Mouse (Mus musculus): ENCODE measurements around the gene Bglap. TPM values are rescaled to one million over a fixed set of nuclear protein-coding genes. Genes with fewer than 3 reads are reported as not detected.
"Not testable (repeated sequence)": the region's sequence is repeated elsewhere in the genome, so short reads cannot be mapped to it uniquely, and the experiment has no call there.

Gene Bglap
- polyA plus RNA-seq, 1 experiment from 2014 or later: not detected

DNA sequence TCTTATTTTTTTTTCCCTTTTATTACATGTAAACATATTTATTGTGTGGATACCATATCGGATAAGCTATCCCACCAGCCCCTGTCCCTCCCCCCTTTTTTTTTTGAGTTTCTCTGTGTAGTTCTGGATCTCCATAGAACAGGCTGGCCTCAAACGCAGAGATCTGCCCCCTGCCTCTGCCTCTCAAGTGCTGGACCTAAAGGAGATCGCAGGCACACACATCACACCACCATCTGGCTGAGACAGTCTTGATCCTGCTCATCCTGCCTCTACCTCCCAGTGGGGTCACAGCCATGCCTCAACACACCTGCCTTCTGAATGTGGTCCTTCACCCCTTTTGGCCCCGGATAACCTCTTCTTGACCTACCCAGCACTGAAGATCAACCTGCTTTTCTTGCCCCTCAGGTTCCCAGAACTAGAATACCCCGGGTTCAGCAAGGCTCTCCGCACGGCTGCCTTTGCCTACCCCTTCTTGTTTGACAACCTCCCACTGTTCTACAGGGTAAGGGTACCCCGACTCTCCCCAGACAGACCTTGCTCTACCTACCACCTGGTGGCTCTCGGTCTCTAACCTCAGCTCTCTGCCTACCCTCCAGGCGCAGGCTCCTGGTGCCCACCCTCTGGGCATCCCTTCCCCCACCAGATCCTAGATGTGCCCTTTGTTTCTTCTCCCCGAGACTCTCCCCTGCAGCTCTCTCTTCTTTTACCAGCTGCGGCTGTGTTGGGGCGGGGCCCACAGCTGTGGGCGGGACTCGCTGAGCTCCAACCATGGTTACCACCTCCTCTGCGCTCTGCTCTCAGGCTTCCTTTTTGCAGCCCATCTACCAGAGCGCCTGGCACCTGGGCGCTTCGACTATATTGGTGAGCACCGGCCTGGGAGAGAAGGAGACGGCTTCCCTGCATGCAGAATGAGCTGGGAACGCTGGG, 2.6 kb downstream of the Bglap start:
- Histone ChIP-seq H3K9ac (peak overlapping the region; percentile 45; the same call in 1 of the 2 replicates), H3K27ac (peak overlapping the region; percentile 79), H3K4me3 (peak overlapping the region; percentile 22), H3K4me2 (replicated peaks) (peak overlapping the region; percentile 47)
- H3K27me3 ChIP-seq; H3K9me3 ChIP-seq (replicated peaks); H3K36me3 ChIP-seq; H3K4me1 ChIP-seq: not testable (repeated sequence)
- WGBS: 6% methylated on average over 19 of the region's 22 CpGs
- peak; percentile 92 for ATAC-seq (ENCODE audit: low FRiP score)

DNA sequence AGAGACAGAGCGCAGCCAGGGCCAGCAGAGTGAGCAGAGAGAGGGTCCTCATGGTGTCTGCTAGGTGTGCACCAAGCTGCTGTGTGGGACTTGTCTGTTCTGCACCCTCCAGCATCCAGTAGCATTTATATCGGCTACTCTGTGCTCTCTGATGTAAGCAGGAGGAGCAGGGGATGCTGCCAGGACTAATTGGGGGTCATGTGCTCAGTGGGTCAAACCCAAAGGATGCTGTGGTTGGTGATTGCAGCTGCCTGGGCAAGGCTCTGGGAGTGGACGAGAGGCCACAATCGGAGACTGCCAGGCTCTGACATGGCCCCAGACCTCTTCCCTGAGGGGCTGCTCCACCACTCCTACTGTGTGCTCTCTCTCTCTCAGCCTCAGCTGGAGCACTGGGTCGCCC, 5.7 kb downstream of the Bglap start, which contains the start of gene Bglap2:
Bglap2 (minus strand) TSS at position 101 of the 400 bp plus-strand sequence.
- H3K36me3 ChIP-seq: not testable (repeated sequence)

GRCm38 (mm10) chr3:88376644-88377043, 7.6 kb downstream of the Bglap start:
- not testable (repeated sequence) for H3K36me3 ChIP-seq; H3K4me3 ChIP-seq; H3K9me3 ChIP-seq (replicated peaks); H3K9ac ChIP-seq; H3K27me3 ChIP-seq; H3K4me1 ChIP-seq
- WGBS: 24% methylated on average over 5 of the region's 7 CpGs
- Histone ChIP-seq H3K27ac (peak overlapping the region; percentile 66), H3K4me2 (replicated peaks) (peak overlapping the region; percentile 37; the same call in 1 of the 2 replicates)
- ATAC-seq (ENCODE audit: low FRiP score): peak; percentile 51

More for the DNA sequence above, 5.7 kb downstream of the Bglap start, which contains the start of gene Bglap2:
- not testable (repeated sequence) for H3K9me3 ChIP-seq (replicated peaks); H3K4me3 ChIP-seq; ATAC-seq (ENCODE audit: low FRiP score); H3K27ac ChIP-seq; H3K4me1 ChIP-seq; H3K27me3 ChIP-seq; H3K9ac ChIP-seq; H3K4me2 ChIP-seq (replicated peaks)
- 84% methylated on average over 5 of the region's 5 CpGs for WGBS

- H3K4me3 ChIP-seq; H3K9me3 ChIP-seq (replicated peaks); H3K27me3 ChIP-seq; H3K36me3 ChIP-seq; H3K4me1 ChIP-seq: not testable (repeated sequence)
- Histone ChIP-seq H3K9ac (peak overlapping the region; percentile 27; the same call in 1 of the 2 replicates), H3K27ac (peak overlapping the region; percentile 66), H3K4me2 (replicated peaks) (peak overlapping the region; percentile 37)
- 10% methylated on average over 18 of the region's 19 CpGs for WGBS
- ATAC-seq (ENCODE audit: low FRiP score): peak; percentile 89
These were observed 8.3 kb downstream of the Bglap start for GRCm38 (mm10) chr3:88375750-88376626.

- not testable (repeated sequence) for H3K27ac ChIP-seq; H3K4me2 ChIP-seq (replicated peaks); H3K9ac ChIP-seq; H3K27me3 ChIP-seq; ATAC-seq (ENCODE audit: low FRiP score); H3K4me3 ChIP-seq; H3K9me3 ChIP-seq (replicated peaks); H3K4me1 ChIP-seq; H3K36me3 ChIP-seq
- WGBS: 90% methylated on average over 9 of the region's 9 CpGs
These were observed 11.6 kb downstream of the Bglap start, which contains the start of gene Bglap3 for GRCm38 (mm10) chr3:88372643-88373042. Gene Bglap3, minus strand, starts transcription at chr3:88372743.

DNA sequence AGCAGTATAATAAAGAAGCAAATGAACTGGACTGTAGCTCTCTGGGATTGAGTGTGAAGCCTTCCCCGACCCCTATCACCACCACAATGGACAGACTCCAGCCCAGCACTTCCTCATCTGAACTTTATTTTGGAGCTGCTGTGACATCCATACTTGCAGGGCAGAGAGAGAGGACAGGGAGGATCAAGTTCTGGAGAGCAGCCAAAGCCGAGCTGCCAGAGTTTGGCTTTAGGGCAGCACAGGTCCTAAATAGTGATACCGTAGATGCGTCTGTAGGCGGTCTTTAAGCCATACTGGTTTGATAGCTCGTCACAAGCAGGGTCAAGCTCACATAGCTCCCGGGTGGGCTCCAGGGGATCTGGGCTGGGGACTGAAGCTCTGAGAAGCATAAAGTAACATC, 15.8 kb downstream of the Bglap start:
- H3K4me1 ChIP-seq: peaks cover 15% of the 10 kb centered on the region
- not testable (repeated sequence) for H3K9ac ChIP-seq; ATAC-seq (ENCODE audit: low FRiP score); H3K4me3 ChIP-seq; H3K36me3 ChIP-seq; H3K4me2 ChIP-seq (replicated peaks); H3K27ac ChIP-seq; H3K9me3 ChIP-seq (replicated peaks)
- peaks cover 22% of the 10 kb centered on the region for H3K27me3 ChIP-seq
- 84% methylated on average over 7 of the region's 7 CpGs for WGBS

DNA sequence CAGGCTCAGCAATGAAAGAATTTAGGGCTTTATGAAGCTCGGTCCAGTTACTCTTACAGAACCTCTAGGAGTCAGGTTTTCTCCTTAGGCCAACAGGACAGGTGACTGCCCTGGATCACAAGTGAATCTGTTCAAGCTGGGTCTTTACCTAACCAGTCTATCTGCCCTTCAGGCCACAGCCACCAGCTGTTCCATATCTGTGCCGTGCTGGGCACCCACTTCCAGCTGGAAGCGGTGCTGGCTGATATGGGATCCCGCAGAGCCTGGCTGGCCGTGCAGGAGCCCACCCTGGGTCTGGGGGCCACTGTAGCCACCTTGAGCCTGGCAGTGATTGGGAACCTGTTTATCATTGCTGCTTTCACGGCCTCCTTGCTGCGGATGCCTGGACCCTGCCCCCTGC, 16.7 kb downstream of the Bglap start:
- not testable (repeated sequence) for H3K9me3 ChIP-seq (replicated peaks); H3K36me3 ChIP-seq; H3K4me3 ChIP-seq; H3K27ac ChIP-seq; H3K4me2 ChIP-seq (replicated peaks); H3K9ac ChIP-seq
- peak; percentile 47; the same call in 1 of the 2 replicates for ATAC-seq (ENCODE audit: low FRiP score)
- Histone ChIP-seq H3K27me3 (peaks cover 22% of the 10 kb centered on the region), H3K4me1 (peaks cover 15% of the 10 kb centered on the region)
- 47% methylated on average over 4 of the region's 7 CpGs for WGBS

GRCm38 (mm10) chr3:88366830-88367428, 17.3 kb downstream of the Bglap start:
- ATAC-seq (ENCODE audit: low FRiP score): peak; percentile 90

GRCm38 (mm10) chr3:88365705-88366361, 18.4 kb downstream of the Bglap start:
- ATAC-seq (ENCODE audit: low FRiP score): no peak
- Histone ChIP-seq H3K4me2 (replicated peaks) (peak overlapping the region; percentile 14), H3K27ac (no peak overlapping the region), H3K36me3 (peaks cover 23% of the 10 kb centered on the region), H3K27me3 (peaks cover 22% of the 10 kb centered on the region), H3K4me1 (peaks cover 15% of the 10 kb centered on the region), H3K4me3 (no peak overlapping the region), H3K9ac (no peak overlapping the region), H3K9me3 (replicated peaks) (peaks cover 8% of the 10 kb centered on the region)
- WGBS: 42% methylated on average over 34 of the region's 34 CpGs

More at GRCm38 (mm10) chr3:88366830-88367428, 17.3 kb downstream of the Bglap start:
- not testable (repeated sequence) for H3K9ac ChIP-seq; H3K9me3 ChIP-seq (replicated peaks)
- H3K4me2 ChIP-seq (replicated peaks): peak overlapping the region; percentile 47
- peak overlapping the region; percentile 72 for H3K27ac ChIP-seq
- H3K27me3 ChIP-seq: peaks cover 22% of the 10 kb centered on the region
- H3K4me3 ChIP-seq: peak overlapping the region; percentile 24
- 1% methylated on average over 20 of the region's 22 CpGs for WGBS
- peaks cover 12% of the 10 kb centered on the region for H3K36me3 ChIP-seq
- peaks cover 15% of the 10 kb centered on the region for H3K4me1 ChIP-seq

- no peak within 1 kb of the TSS for H3K9ac ChIP-seq
- H3K4me2 ChIP-seq (replicated peaks): peak within 1 kb of the TSS; percentile 22
- WGBS: 2% methylated on average over 16 of the region's 16 CpGs
- H3K27ac ChIP-seq: no peak within 1 kb of the TSS; the same call in 1 of the 2 replicates
- peaks cover 25% of the 10 kb centered on the region for H3K4me1 ChIP-seq
- ATAC-seq (ENCODE audit: low FRiP score): no peak
- H3K27me3 ChIP-seq: peaks cover 22% of the 10 kb centered on the region
- no peaks in the 10 kb centered on the region for H3K9me3 ChIP-seq (replicated peaks)
- H3K4me3 ChIP-seq: no peak within 1 kb of the TSS
- peaks cover 38% of the 10 kb centered on the region for H3K36me3 ChIP-seq
These were observed 19.9 kb downstream of the Bglap start, which contains the start of gene Paqr6 for GRCm38 (mm10) chr3:88364337-88364736. Gene Paqr6, plus strand, starts transcription at chr3:88364584.

- no peaks in the 10 kb centered on the region for H3K9me3 ChIP-seq (replicated peaks)
- H3K27ac ChIP-seq: no peak overlapping the region
- ATAC-seq (ENCODE audit: low FRiP score): no peak
- peaks cover 30% of the 10 kb centered on the region for H3K4me1 ChIP-seq
- H3K4me3 ChIP-seq: no peak overlapping the region
- no peak overlapping the region for H3K9ac ChIP-seq
- H3K36me3 ChIP-seq: peaks cover 44% of the 10 kb centered on the region
- peaks cover 22% of the 10 kb centered on the region for H3K27me3 ChIP-seq
- WGBS: 46% methylated on average over 4 of the region's 4 CpGs
- no peak overlapping the region for H3K4me2 ChIP-seq (replicated peaks)
These were observed 20.6 kb downstream of the Bglap start for GRCm38 (mm10) chr3:88363700-88364099.

Measured in hindbrain, embryonic 12.5 days (tissue).